Mouse (Mus musculus) lung, embryonic 14.5 days (tissue): Measurements from ENCODE around the gene Gp1ba. TPM values are rescaled to one million over a fixed set of nuclear protein-coding genes. Genes with fewer than 3 reads are reported as not detected.

ENCODE experiments used
- ATAC-seq: fragments of 200-750 bp; cut with Nextera tagmentation; 2 replicates; pipeline ENCODE4 v1.8.0; 2017; ENCODE audit warnings: mild to moderate bottlenecking, moderate TSS enrichment, moderate library complexity; ENCODE audit not compliant: insufficient read depth
- DNase-seq: peaks from one replicate; pipeline ENCODE4 v3.0.0-alpha.2; 2015
- H3K27ac ChIP-seq: fragments of 300-500 bp; sonication (generic); 2 replicates; pipeline ENCODE4 v1.5.1; 2014; ENCODE audit warnings: low read depth, mild to moderate bottlenecking, moderate library complexity
- H3K27me3 ChIP-seq: fragments of 300-500 bp; sonication (generic); 2 replicates; pipeline ENCODE4 v1.6.1; 2014; ENCODE audit warnings: low read length, control low read depth; ENCODE audit not compliant: insufficient read depth
- H3K36me3 ChIP-seq: fragments of 300-500 bp; sonication (generic); 2 replicates; pipeline ENCODE4 v1.6.1; 2014; ENCODE audit warnings: control low read depth; ENCODE audit not compliant: insufficient read depth
- H3K4me1 ChIP-seq: fragments of 300-500 bp; sonication (generic); 2 replicates; pipeline ENCODE4 v1.6.1; 2014; ENCODE audit warnings: antibody characterized with exemption, control low read depth; ENCODE audit not compliant: insufficient read depth
- H3K4me2 ChIP-seq: fragments of 300-500 bp; sonication (generic); 2 replicates; pipeline ENCODE4 v1.6.1; 2014; ENCODE audit warnings: mild to moderate bottlenecking
- H3K4me3 ChIP-seq: fragments of 300-500 bp; sonication (generic); 2 replicates; pipeline ENCODE4 v1.5.1; 2014; ENCODE audit warnings: low read depth, low read length
- H3K9ac ChIP-seq: fragments of 300-500 bp; sonication (generic); 2 replicates; pipeline ENCODE4 v1.6.1; 2014
- H3K9me3 ChIP-seq: fragments of 300-500 bp; sonication (generic); 2 replicates; pipeline ENCODE4 v1.6.1; 2016; ENCODE audit warnings: low read depth, low read length, control low read depth
- CTCF ChIP-seq: IDR thresholded peaks from 2 replicates; pipeline ENCODE4 v1.5.1; 2016; ENCODE audit warnings: antibody characterized with exemption, low read depth
- WGBS: fragments of 180-500 bp; shearing (Covaris S2); extraction: QIAGEN DNeasy Blood & Tissue Kit; methylation state at CpG from one replicate; pipeline ENCODE4 v1.1.7; 2014; 5-methylcytosine and 5-hydroxymethylcytosine counted together
- polyA plus RNA-seq: library from polyadenylated mRNA; unstranded; fragments of >200 nt; fragmentation: Nextera tagmentation; extraction: Ambion mirVana; gene quantifications from 2 replicates; pipeline ENCODE4 v1.2.1, GENCODE M21; 2014

Gp1ba gene
- polyA plus RNA-seq, 1 experiment from 2014 or later: 1.1 TPM

DNA sequence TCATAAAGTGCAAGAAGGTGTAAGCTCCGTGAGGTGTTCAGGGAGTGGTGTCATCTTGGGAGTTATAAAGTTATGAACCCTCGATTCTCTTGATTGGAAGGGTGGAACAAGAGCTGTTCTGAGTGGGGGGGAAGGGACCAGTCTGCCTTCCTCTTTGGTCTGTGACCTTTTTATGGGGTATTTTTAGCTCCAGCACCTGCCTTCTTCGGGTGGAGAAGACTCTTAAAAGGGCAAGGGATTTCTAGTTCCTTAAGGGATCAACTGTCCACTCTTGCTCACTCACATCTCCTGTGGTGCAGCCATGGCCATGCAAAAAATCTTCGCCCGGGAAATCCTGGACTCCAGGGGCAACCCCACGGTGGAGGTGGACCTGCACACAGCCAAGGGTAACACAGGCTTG lies 18.7 kb downstream of the Gp1ba start:
- Histone ChIP-seq H3K4me2 (peak overlapping the region; percentile 97), H3K9ac (peak overlapping the region; percentile 97; the same call in 1 of the 2 replicates), H3K27ac (peak overlapping the region; percentile 83), H3K9me3 (no peaks in the 10 kb centered on the region), H3K27me3 (no peaks in the 10 kb centered on the region), H3K4me1 (peaks cover 22% of the 10 kb centered on the region), H3K36me3 (peaks cover 33% of the 10 kb centered on the region), H3K4me3 (no peak overlapping the region; the same call in 1 of the 2 replicates)
- no peak for DNase-seq
- TF ChIP-seq CTCF: no peak
- no peak for ATAC-seq
- WGBS: 34% methylated on average over 6 of the region's 6 CpGs

DNA sequence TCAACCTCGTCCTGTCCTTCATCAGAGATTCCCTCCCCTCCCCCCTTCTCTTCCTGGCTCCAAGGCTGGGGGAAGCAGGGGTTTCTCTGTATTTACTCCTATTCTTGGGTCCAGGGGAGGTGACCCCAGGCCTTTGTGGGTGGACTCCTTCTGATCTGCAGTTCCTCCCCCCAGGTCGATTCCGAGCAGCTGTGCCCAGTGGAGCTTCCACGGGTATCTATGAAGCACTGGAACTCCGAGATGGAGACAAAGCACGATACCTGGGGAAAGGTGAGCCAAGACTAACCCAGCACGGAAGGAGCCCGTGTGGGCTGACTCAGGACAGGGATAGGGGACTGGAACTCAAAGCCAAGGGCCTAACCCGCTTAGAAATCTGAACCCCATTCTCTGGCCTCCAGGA lies 19.1 kb downstream of the Gp1ba start:
- peak overlapping the region; percentile 3; the same call in 1 of the 2 replicates for H3K9ac ChIP-seq
- DNase-seq: no peak
- H3K27ac ChIP-seq: no peak overlapping the region
- H3K27me3 ChIP-seq: no peaks in the 10 kb centered on the region
- peak overlapping the region; percentile 97 for H3K4me2 ChIP-seq
- H3K9me3 ChIP-seq: no peaks in the 10 kb centered on the region
- TF ChIP-seq CTCF: no peak
- ATAC-seq: no peak
- H3K36me3 ChIP-seq: peaks cover 33% of the 10 kb centered on the region
- peaks cover 22% of the 10 kb centered on the region for H3K4me1 ChIP-seq
- WGBS: 44% methylated on average over 9 of the region's 9 CpGs
- H3K4me3 ChIP-seq: no peak overlapping the region; the same call in 1 of the 2 replicates

- H3K36me3 ChIP-seq: peaks cover 34% of the 10 kb centered on the region
- WGBS: 64% methylated on average over 5 of the region's 5 CpGs
Measured at GRCm38 (mm10) chr11:70658521-70658920, 19.6 kb downstream of the Gp1ba start.

DNA sequence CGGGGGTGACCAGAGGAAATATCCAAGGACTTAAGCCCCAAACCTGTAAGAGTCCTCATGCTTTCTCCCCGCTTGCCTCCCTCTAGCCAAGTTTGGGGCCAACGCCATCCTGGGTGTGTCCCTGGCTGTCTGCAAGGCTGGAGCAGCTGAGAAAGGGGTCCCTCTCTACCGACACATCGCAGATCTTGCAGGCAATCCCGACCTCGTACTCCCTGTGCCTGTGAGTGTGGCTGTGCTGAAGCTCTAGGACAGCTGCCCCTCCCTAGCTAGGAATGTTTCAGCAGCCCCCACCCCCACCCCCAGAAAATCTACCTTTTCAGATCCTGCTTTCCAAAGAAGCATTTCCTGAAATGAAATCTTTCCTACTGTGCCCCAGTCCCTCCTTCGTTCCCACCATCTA lies 20.0 kb downstream of the Gp1ba start:
- ATAC-seq: no peak
- DNase-seq: no peak
- Histone ChIP-seq H3K36me3 (peaks cover 39% of the 10 kb centered on the region), H3K4me2 (no peak overlapping the region), H3K4me1 (peaks cover 22% of the 10 kb centered on the region), H3K27ac (no peak overlapping the region), H3K27me3 (no peaks in the 10 kb centered on the region), H3K9ac (no peak overlapping the region), H3K9me3 (no peaks in the 10 kb centered on the region), H3K4me3 (no peak overlapping the region)
- 67% methylated on average over 8 of the region's 8 CpGs for WGBS
- TF ChIP-seq CTCF: no peak

More at GRCm38 (mm10) chr11:70658521-70658920, 19.6 kb downstream of the Gp1ba start:
- Histone ChIP-seq H3K9ac (no peak overlapping the region), H3K4me2 (no peak overlapping the region), H3K27ac (no peak overlapping the region), H3K27me3 (no peaks in the 10 kb centered on the region), H3K4me3 (no peak overlapping the region), H3K4me1 (peaks cover 22% of the 10 kb centered on the region), H3K9me3 (no peaks in the 10 kb centered on the region)
- no peak for TF ChIP-seq CTCF
- no peak for ATAC-seq
- no peak for DNase-seq

DNA sequence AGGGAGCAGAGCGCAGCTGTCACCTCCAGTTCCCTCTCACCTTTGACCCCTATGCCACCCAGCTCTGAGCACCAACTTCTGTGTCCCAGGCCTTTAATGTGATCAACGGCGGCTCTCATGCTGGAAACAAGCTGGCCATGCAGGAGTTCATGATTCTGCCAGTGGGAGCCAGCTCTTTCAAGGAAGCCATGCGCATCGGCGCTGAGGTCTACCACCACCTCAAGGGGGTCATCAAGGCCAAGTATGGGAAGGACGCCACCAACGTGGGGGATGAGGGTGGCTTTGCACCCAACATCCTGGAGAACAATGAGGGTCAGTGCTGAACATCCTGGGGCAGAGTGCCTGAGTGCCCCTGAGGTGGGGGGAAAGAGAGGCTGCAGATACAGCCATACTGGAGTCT lies 21.6 kb downstream of the Gp1ba start:
- no peak for DNase-seq
- no peak for ATAC-seq
- H3K27ac ChIP-seq: no peak overlapping the region
- H3K4me1 ChIP-seq: peaks cover 22% of the 10 kb centered on the region
- WGBS: 84% methylated on average over 8 of the region's 8 CpGs
- no peak overlapping the region for H3K4me2 ChIP-seq
- H3K9me3 ChIP-seq: no peaks in the 10 kb centered on the region
- H3K27me3 ChIP-seq: no peaks in the 10 kb centered on the region
- H3K4me3 ChIP-seq: no peak overlapping the region
- H3K9ac ChIP-seq: no peak overlapping the region
- no peak for TF ChIP-seq CTCF
- H3K36me3 ChIP-seq: peaks cover 55% of the 10 kb centered on the region

GRCm38 (mm10) chr11:70663101-70663500 lies 24.2 kb downstream of the Gp1ba start:
- no peak overlapping the region for H3K4me3 ChIP-seq
- H3K9ac ChIP-seq: no peak overlapping the region
- peaks cover 69% of the 10 kb centered on the region for H3K36me3 ChIP-seq
- DNase-seq (no peak), ATAC-seq (no peak)
- no peak overlapping the region for H3K4me2 ChIP-seq
- H3K9me3 ChIP-seq: no peaks in the 10 kb centered on the region
- H3K27me3 ChIP-seq: no peaks in the 10 kb centered on the region
- H3K27ac ChIP-seq: no peak overlapping the region
- no peak for TF ChIP-seq CTCF
- 91% methylated on average over 8 of the region's 8 CpGs for WGBS
- H3K4me1 ChIP-seq: 0 out of 2 replicates have a peak, but pooled peaks cover 6% of the 10 kb centered on the region

GRCm38 (mm10) chr11:70663957-70664356 lies 25.0 kb downstream of the Gp1ba start:
- DNase-seq (no peak), ATAC-seq (no peak)
- no peaks in the 10 kb centered on the region for H3K27me3 ChIP-seq
- peaks cover 69% of the 10 kb centered on the region for H3K36me3 ChIP-seq
- H3K9me3 ChIP-seq: no peaks in the 10 kb centered on the region
- H3K4me1 ChIP-seq: 0 out of 2 replicates have a peak, but pooled peaks cover 4% of the 10 kb centered on the region
- H3K27ac ChIP-seq: no peak overlapping the region
- H3K9ac ChIP-seq: no peak overlapping the region
- TF ChIP-seq CTCF: no peak
- no peak overlapping the region for H3K4me2 ChIP-seq
- no peak overlapping the region for H3K4me3 ChIP-seq
- 86% methylated on average over 6 of the region's 6 CpGs for WGBS
